Mouse (Mus musculus) 3134 (cell line): ENCODE results near the gene Tmem82.

ENCODE experiments used
- DNase-seq: peaks from one replicate; pipeline ENCODE4 v3.0.0-alpha.2; 2011; ENCODE audit warnings: low spot score; ENCODE audit not compliant: insufficient read length; ENCODE audit errors: extremely low read depth

Gene Tmem82

GRCm38 (mm10) chr4:141641961-141642811 is 23.8 kb upstream of the Tmem82 start:
- DNase-seq = no peak

- no peak for DNase-seq
These were observed 22.9 kb upstream of the Tmem82 start for GRCm38 (mm10) chr4:141641353-141641771.

- no peak for DNase-seq
These were observed 21.0 kb upstream of the Tmem82 start for GRCm38 (mm10) chr4:141639474-141639873.

- no peak for DNase-seq
These were observed 18.3 kb upstream of the Tmem82 start for GRCm38 (mm10) chr4:141636693-141637092.

GRCm38 (mm10) chr4:141635991-141636390 is 17.6 kb upstream of the Tmem82 start:
- DNase-seq = no peak

GRCm38 (mm10) chr4:141632111-141632873 is 13.9 kb upstream of the Tmem82 start:
- no peak for DNase-seq

- no peak for DNase-seq
These were observed 12.8 kb upstream of the Tmem82 start for GRCm38 (mm10) chr4:141631250-141631649.

GRCm38 (mm10) chr4:141630021-141630420 is 11.6 kb upstream of the Tmem82 start:
- DNase-seq = no peak

GRCm38 (mm10) chr4:141628661-141629060 is 10.2 kb upstream of the Tmem82 start:
- DNase-seq = no peak

- no peak for DNase-seq
These were observed 9.1 kb upstream of the Tmem82 start for GRCm38 (mm10) chr4:141627502-141627901.

GRCm38 (mm10) chr4:141625774-141626550 is 7.5 kb upstream of the Tmem82 start:
- no peak for DNase-seq

- DNase-seq = no peak
These were observed 6.7 kb upstream of the Tmem82 start for GRCm38 (mm10) chr4:141624983-141625773.

- DNase-seq = no peak
These were observed 5.7 kb upstream of the Tmem82 start for GRCm38 (mm10) chr4:141624134-141624533.

GRCm38 (mm10) chr4:141623666-141624065 is 5.2 kb upstream of the Tmem82 start, which contains the start of gene Slc25a34:
TSS of gene Slc25a34 (minus strand) at chr4:141623821.
- no peak for DNase-seq

GRCm38 (mm10) chr4:141623037-141623436 is 4.6 kb upstream of the Tmem82 start:
- no peak for DNase-seq

GRCm38 (mm10) chr4:141622580-141622979 is 4.1 kb upstream of the Tmem82 start:
- no peak for DNase-seq

GRCm38 (mm10) chr4:141622091-141622490 is 3.7 kb upstream of the Tmem82 start:
- no peak for DNase-seq

GRCm38 (mm10) chr4:141621297-141621696 is 2.9 kb upstream of the Tmem82 start:
- no peak for DNase-seq

GRCm38 (mm10) chr4:141619299-141619883 is 958 bp upstream of the Tmem82 start:
- no peak for DNase-seq
